Mouse (Mus musculus): Measurements from ENCODE around the gene Tut7. TPM values are rescaled to one million over a fixed set of nuclear protein-coding genes. Genes with fewer than 3 reads are reported as not detected.

The Tut7 gene
- 39.0 and 40.0 TPM in 2 replicates for polyA plus RNA-seq (2016; fragmentation: Nextera tagmentation; extraction: Ambion mirVana)

GRCm38 (mm10) chr13:59822507-59823462 is at the start of gene Tut7:
Gene Tut7, minus strand, starts transcription at chr13:59823147.
- Histone ChIP-seq H3K9me3 (no peaks in the 10 kb centered on the region), H3K27me3 (ENCODE audit: poor library complexity, severe bottlenecking) (no peaks in the 10 kb centered on the region), H3K27ac (peak within 1 kb of the TSS; percentile 95), H3K4me1 (peaks cover 25% of the 10 kb centered on the region), H3K36me3 (replicated peaks) (peaks cover 25% of the 10 kb centered on the region), H3K4me3 (peak within 1 kb of the TSS; percentile 88)
- under 1% methylated on average over 100 of the region's 100 CpGs for WGBS
- DNase-seq (ENCODE audit: extremely low spot score, low spot score), result peak; percentile 93

- Histone ChIP-seq H3K4me3 (no peak overlapping the region), H3K9me3 (no peaks in the 10 kb centered on the region), H3K27me3 (ENCODE audit: poor library complexity, severe bottlenecking) (no peaks in the 10 kb centered on the region), H3K4me1 (peaks cover 16% of the 10 kb centered on the region), H3K36me3 (replicated peaks) (no peaks in the 10 kb centered on the region), H3K27ac (no peak overlapping the region)
- no peak for DNase-seq (ENCODE audit: extremely low spot score, low spot score)
- 77% methylated on average over 7 of the region's 7 CpGs for WGBS
Observed at GRCm38 (mm10) chr13:59872446-59872845, 49.5 kb upstream of the Tut7 start.

- H3K27me3 ChIP-seq (ENCODE audit: poor library complexity, severe bottlenecking), result no peaks in the 10 kb centered on the region
- 88% methylated on average over 5 of the region's 5 CpGs for WGBS
Observed at GRCm38 (mm10) chr13:59870004-59870403, 47.1 kb upstream of the Tut7 start.

GRCm38 (mm10) chr13:59868011-59868649 is 45.2 kb upstream of the Tut7 start:
- Histone ChIP-seq H3K27ac (no peak overlapping the region), H3K27me3 (ENCODE audit: poor library complexity, severe bottlenecking) (no peaks in the 10 kb centered on the region), H3K36me3 (replicated peaks) (no peaks in the 10 kb centered on the region), H3K9me3 (no peaks in the 10 kb centered on the region), H3K4me1 (no peaks in the 10 kb centered on the region), H3K4me3 (no peak overlapping the region)
- WGBS, result 87% methylated on average over 9 of the region's 9 CpGs
- DNase-seq (ENCODE audit: extremely low spot score, low spot score), result no peak

More at GRCm38 (mm10) chr13:59870004-59870403, 47.1 kb upstream of the Tut7 start:
- DNase-seq (ENCODE audit: extremely low spot score, low spot score), result no peak
- peaks cover 9% of the 10 kb centered on the region for H3K4me1 ChIP-seq
- H3K36me3 ChIP-seq (replicated peaks), result no peaks in the 10 kb centered on the region
- no peaks in the 10 kb centered on the region for H3K9me3 ChIP-seq
- no peak overlapping the region for H3K4me3 ChIP-seq
- H3K27ac ChIP-seq, result no peak overlapping the region

GRCm38 (mm10) chr13:59867103-59867502 is 44.2 kb upstream of the Tut7 start:
- H3K27me3 ChIP-seq (ENCODE audit: poor library complexity, severe bottlenecking), result no peaks in the 10 kb centered on the region
- no peaks in the 10 kb centered on the region for H3K36me3 ChIP-seq (replicated peaks)
- no peak for DNase-seq (ENCODE audit: extremely low spot score, low spot score)
- H3K27ac ChIP-seq, result 0 out of 2 replicates have a peak overlapping the region, but pooled peaks have one; percentile 25
- no peaks in the 10 kb centered on the region for H3K9me3 ChIP-seq
- WGBS, result 88% methylated on average over 7 of the region's 7 CpGs
- no peak overlapping the region for H3K4me3 ChIP-seq
- H3K4me1 ChIP-seq, result no peaks in the 10 kb centered on the region

- WGBS, result 90% methylated on average over 7 of the region's 7 CpGs
Observed at GRCm38 (mm10) chr13:59859515-59859914, 36.6 kb upstream of the Tut7 start.

GRCm38 (mm10) chr13:59856286-59857070 is 33.5 kb upstream of the Tut7 start:
- DNase-seq (ENCODE audit: extremely low spot score, low spot score), result peak; percentile 68
- Histone ChIP-seq H3K4me3 (no peak overlapping the region), H3K36me3 (replicated peaks) (no peaks in the 10 kb centered on the region), H3K27me3 (ENCODE audit: poor library complexity, severe bottlenecking) (peaks cover 10% of the 10 kb centered on the region), H3K27ac (no peak overlapping the region), H3K9me3 (no peaks in the 10 kb centered on the region), H3K4me1 (no peaks in the 10 kb centered on the region)
- WGBS, result 56% methylated on average over 20 of the region's 20 CpGs

More at GRCm38 (mm10) chr13:59859515-59859914, 36.6 kb upstream of the Tut7 start:
- no peaks in the 10 kb centered on the region for H3K36me3 ChIP-seq (replicated peaks)
- no peaks in the 10 kb centered on the region for H3K4me1 ChIP-seq
- no peak overlapping the region for H3K27ac ChIP-seq
- no peak for DNase-seq (ENCODE audit: extremely low spot score, low spot score)
- no peaks in the 10 kb centered on the region for H3K9me3 ChIP-seq
- H3K27me3 ChIP-seq (ENCODE audit: poor library complexity, severe bottlenecking), result peaks cover 10% of the 10 kb centered on the region
- no peak overlapping the region for H3K4me3 ChIP-seq

GRCm38 (mm10) chr13:59853471-59853870 is 30.5 kb upstream of the Tut7 start:
- no peak overlapping the region for H3K4me3 ChIP-seq
- H3K27ac ChIP-seq, result no peak overlapping the region; the same call in 1 of the 2 replicates
- H3K36me3 ChIP-seq (replicated peaks), result no peaks in the 10 kb centered on the region
- no peaks in the 10 kb centered on the region for H3K4me1 ChIP-seq
- peaks cover 10% of the 10 kb centered on the region for H3K27me3 ChIP-seq (ENCODE audit: poor library complexity, severe bottlenecking)
- WGBS, result 91% methylated on average over 9 of the region's 9 CpGs
- no peak for DNase-seq (ENCODE audit: extremely low spot score, low spot score)
- no peaks in the 10 kb centered on the region for H3K9me3 ChIP-seq

- Histone ChIP-seq H3K9me3 (no peaks in the 10 kb centered on the region), H3K36me3 (replicated peaks) (no peaks in the 10 kb centered on the region), H3K27me3 (ENCODE audit: poor library complexity, severe bottlenecking) (peaks cover 7% of the 10 kb centered on the region), H3K4me3 (no peak overlapping the region), H3K27ac (no peak overlapping the region), H3K4me1 (no peaks in the 10 kb centered on the region)
- 87% methylated on average over 10 of the region's 10 CpGs for WGBS
- no peak for DNase-seq (ENCODE audit: extremely low spot score, low spot score)
Observed at GRCm38 (mm10) chr13:59850373-59850772, 27.4 kb upstream of the Tut7 start.

- Histone ChIP-seq H3K36me3 (replicated peaks) (no peaks in the 10 kb centered on the region), H3K9me3 (no peaks in the 10 kb centered on the region), H3K27me3 (ENCODE audit: poor library complexity, severe bottlenecking) (no peaks in the 10 kb centered on the region), H3K4me3 (no peak overlapping the region), H3K4me1 (no peaks in the 10 kb centered on the region), H3K27ac (no peak overlapping the region)
- no peak for DNase-seq (ENCODE audit: extremely low spot score, low spot score)
- WGBS, result 91% methylated on average over 5 of the region's 5 CpGs
Observed at GRCm38 (mm10) chr13:59844661-59845060, 21.7 kb upstream of the Tut7 start.

GRCm38 (mm10) chr13:59843976-59844375 is 21.0 kb upstream of the Tut7 start:
- H3K27ac ChIP-seq, result no peak overlapping the region
- no peaks in the 10 kb centered on the region for H3K4me1 ChIP-seq
- no peaks in the 10 kb centered on the region for H3K27me3 ChIP-seq (ENCODE audit: poor library complexity, severe bottlenecking)
- 88% methylated on average over 5 of the region's 5 CpGs for WGBS
- H3K36me3 ChIP-seq (replicated peaks), result no peaks in the 10 kb centered on the region
- no peak overlapping the region for H3K4me3 ChIP-seq
- no peaks in the 10 kb centered on the region for H3K9me3 ChIP-seq
- no peak for DNase-seq (ENCODE audit: extremely low spot score, low spot score)

Data from forebrain, embryonic 10.5 days (tissue).